Mouse (Mus musculus) stomach, postnatal 0 days (tissue): ENCODE measurements around the gene Kdelc1.

Experiments used
- CTCF ChIP-seq: IDR thresholded peaks from 2 replicates; pipeline ENCODE4 v1.5.1; 2016; ENCODE audit warnings: antibody characterized with exemption, low read depth, mild to moderate bottlenecking, moderate library complexity
- EP300 ChIP-seq: optimal IDR thresholded peaks from 2 replicates; pipeline ENCODE3; 2016; ENCODE audit warnings: antibody characterized with exemption

- no peak for TF ChIP-seq CTCF
- TF ChIP-seq EP300 = no peak
Measured at GRCm38 (mm10) chr1:44063439-44063838, 55.2 kb downstream of the Kdelc1 start.
